Mouse (Mus musculus) heart, adult 2 months (tissue): Measurements from ENCODE around the gene Ccp110.

Experiments used
- CTCF ChIP-seq: fragments of 200-600 bp; IDR thresholded peaks from 2 replicates; pipeline ENCODE4 v1.8.1; 2022; ENCODE audit warnings: antibody characterized with exemption, mild to moderate bottlenecking, moderate library complexity
- EP300 ChIP-seq: fragments of 200-500 bp; IDR thresholded peaks from 2 replicates; pipeline ENCODE4 v1.6.1; 2011; ENCODE audit warnings: low read depth, low read length, control low read depth; ENCODE audit not compliant: insufficient read depth
- POLR2A ChIP-seq: fragments of 200-500 bp; IDR thresholded peaks from 2 replicates; pipeline ENCODE4 v1.6.1; 2011; ENCODE audit warnings: mild to moderate bottlenecking, low read depth, low read length, control low read depth; ENCODE audit not compliant: insufficient read depth

- TF ChIP-seq CTCF, result no peak
- no peak for TF ChIP-seq POLR2A
- TF ChIP-seq EP300, result no peak
These were observed 43.4 kb downstream of the Ccp110 start for GRCm38 (mm10) chr7:118755756-118756155.
